Mouse (Mus musculus) B cell, adult (primary cell): Measurements from ENCODE around the gene Mybpc1. TPM values are rescaled to one million over a fixed set of nuclear protein-coding genes. Genes with fewer than 3 reads are reported as not detected.

ENCODE experiments used
- total RNA-seq: library from RNA; stranded (reverse); gene quantifications from 4 replicates; pipeline ENCODE4 v1.2.4, GENCODE M21; 2023; ENCODE audit not compliant: inconsistent age

Mybpc1 gene
- total RNA-seq: 0.99 to 2.2 TPM (median 1.5 TPM) in 4 replicates

GRCm38 (mm10) chr10:88604943-88605342, at the start of gene Mybpc1:
Mybpc1 (minus strand) TSS chr10:88605152.

GRCm38 (mm10) chr10:88503421-88504314, 101.3 kb downstream of the Mybpc1 start, which contains the start of gene Chpt1:
Chpt1 (minus strand) TSS chr10:88504073.

Other genes starting within 250 kb of the Mybpc1 start
- gene Dram1, start 226.1 kb downstream of the Mybpc1 start, total RNA-seq: 0.36 to 0.87 TPM (median 0.74 TPM) in 4 replicates
- gene Gnptab, start 226.0 kb downstream of the Mybpc1 start, total RNA-seq: 43.1 to 53.0 TPM (median 48.9 TPM) in 4 replicates
- gene Sycp3, start 145.6 kb downstream of the Mybpc1 start, total RNA-seq: 1.2 TPM in 1 of 4 replicates, not detected in the others
- gene Chpt1, start 101.1 kb downstream of the Mybpc1 start, total RNA-seq: 3.2 to 4.6 TPM (median 3.7 TPM) in 4 replicates
- gene Spic, start 79.9 kb upstream of the Mybpc1 start, total RNA-seq: 7.3 to 12.8 TPM (median 10.6 TPM) in 4 replicates
- gene Arl1, start 125.7 kb upstream of the Mybpc1 start, total RNA-seq: 34.6 to 46.6 TPM (median 37.5 TPM) in 4 replicates
- 47.9 to 56.5 TPM (median 52.5 TPM) in 4 replicates for gene Utp20, start 221.7 kb upstream of the Mybpc1 start, total RNA-seq